Mouse (Mus musculus) common myeloid progenitor, adult 5-6 weeks (primary cell): ENCODE measurements around the gene Tmigd3. TPM values are rescaled to one million over a fixed set of nuclear protein-coding genes. Genes with fewer than 3 reads are reported as not detected.

Source experiments
- ATAC-seq: replicated peaks from 2 replicates; pipeline ENCODE4 v1.8.0; 2016; ENCODE audit warnings: low read depth, mild to moderate bottlenecking, moderate TSS enrichment, inconsistent platforms; ENCODE audit not compliant: poor library complexity, severe bottlenecking
- total RNA-seq: library from RNA; stranded (forward); fragments of 200-1000, 187-1606 nt; gene quantifications from 2 replicates; pipeline ENCODE4 v1.2.3, GENCODE M21; 2017

The Tmigd3 gene
- total RNA-seq, 1 experiment from 2014 or later, result not detected

DNA sequence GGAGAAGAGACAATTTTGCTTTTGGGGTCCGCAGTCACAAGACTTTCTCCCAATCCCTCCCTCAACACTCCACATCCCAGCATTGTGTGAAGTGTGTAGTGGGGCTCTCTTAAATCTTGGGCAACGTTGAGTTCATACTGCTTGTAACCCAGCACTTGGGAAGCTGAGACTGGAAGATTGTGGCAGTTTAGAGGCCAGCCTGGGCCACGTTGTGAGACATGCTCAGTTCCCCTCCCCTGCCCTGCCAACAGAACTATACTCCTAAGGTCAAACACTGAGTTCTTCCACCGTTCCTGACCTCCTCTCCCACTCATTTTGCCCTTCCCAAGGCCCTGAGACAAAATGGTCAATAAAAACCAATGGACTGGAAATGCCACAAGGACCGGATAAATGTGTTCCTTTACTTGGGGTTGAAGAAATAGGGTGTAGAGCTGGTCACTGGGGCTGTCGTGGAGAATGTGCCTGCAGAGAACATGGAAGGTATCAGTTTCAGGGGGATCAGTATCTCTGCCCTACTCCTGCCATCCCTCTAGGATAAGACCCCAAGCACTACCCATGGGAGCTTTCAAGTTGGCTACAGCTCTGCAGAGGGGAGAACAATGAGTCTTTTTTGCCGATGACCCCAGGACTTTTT lies 57.0 kb downstream of the Tmigd3 start:
- no peak for ATAC-seq

DNA sequence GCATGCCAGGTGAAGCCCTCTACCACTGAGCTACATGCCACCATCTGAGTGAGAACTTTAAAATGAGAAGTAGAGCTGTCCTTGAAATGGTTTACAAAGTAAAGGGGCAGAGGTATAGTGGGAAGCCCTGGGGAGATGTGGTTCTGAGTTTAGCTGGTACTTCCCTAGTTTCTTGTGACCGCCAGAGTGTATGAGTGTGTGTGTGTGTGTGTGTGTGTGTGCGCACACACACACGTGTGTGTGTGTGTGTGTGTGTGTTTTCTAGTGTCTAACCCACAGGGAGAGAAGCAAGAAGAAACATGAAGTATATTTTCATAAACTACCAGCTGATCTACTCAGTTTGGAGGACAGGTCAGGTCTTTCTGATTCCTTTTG lies 57.5 kb downstream of the Tmigd3 start:
- peak; percentile 13; the same call in 1 of the 2 replicates for ATAC-seq

DNA sequence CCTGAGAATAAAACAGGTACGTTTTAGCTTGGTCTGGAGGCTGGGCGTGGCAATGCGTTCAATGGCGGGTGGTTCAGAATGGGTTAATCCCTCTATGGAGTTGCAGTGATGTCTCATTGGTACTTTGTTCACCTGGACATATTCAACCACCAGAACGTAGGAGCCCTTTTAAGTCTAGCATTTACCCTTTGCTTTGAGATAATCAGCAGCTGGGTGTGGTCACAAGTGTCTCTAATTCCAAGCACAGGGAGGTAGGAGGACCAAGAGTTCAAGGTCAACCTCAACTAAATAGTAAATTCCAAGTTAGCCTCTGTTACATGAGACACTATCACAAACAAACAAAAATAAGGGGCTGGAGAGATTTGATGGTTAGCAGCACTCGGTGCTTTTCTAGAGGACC lies 58.1 kb downstream of the Tmigd3 start:
- no peak for ATAC-seq

DNA sequence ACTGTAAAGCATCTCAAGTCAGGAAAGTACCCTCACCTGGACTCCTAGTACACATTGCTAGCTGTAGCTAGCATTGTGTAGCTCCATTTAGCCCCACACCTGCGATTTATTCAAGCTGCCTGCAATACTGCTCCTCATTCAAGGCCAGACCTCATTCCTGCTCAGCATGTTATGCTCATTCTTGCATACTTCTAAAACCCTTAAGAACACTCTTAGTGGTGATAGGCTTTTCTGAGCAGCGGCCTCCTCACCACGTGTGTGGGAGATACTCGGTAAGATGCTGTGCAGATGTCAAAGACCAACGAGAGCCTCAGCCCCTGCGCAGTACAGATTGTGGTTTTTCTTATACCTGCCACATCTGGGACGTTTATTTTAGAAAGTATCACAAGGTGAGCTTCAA lies 59.1 kb downstream of the Tmigd3 start:
- no peak for ATAC-seq

DNA sequence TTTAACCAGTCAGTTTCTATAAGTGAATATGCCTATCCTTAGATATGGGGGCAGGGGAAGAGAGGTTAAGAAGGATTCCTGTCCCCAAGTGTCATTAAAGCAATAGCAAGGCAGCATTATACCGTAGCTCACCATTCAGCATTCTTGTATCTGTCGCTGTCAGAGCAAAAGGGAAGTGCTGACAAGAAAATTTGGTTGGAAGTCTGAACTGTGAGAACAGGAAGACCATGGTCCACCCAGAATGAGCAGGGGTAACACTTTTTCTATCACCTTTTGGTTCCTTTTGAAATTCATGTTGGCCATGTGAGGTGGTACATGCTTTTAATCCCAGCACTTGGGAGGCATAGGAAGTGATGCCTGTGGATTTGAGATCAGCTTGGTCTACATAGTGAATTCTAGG lies 60.4 kb downstream of the Tmigd3 start:
- peak; percentile 24; the same call in 1 of the 2 replicates for ATAC-seq

DNA sequence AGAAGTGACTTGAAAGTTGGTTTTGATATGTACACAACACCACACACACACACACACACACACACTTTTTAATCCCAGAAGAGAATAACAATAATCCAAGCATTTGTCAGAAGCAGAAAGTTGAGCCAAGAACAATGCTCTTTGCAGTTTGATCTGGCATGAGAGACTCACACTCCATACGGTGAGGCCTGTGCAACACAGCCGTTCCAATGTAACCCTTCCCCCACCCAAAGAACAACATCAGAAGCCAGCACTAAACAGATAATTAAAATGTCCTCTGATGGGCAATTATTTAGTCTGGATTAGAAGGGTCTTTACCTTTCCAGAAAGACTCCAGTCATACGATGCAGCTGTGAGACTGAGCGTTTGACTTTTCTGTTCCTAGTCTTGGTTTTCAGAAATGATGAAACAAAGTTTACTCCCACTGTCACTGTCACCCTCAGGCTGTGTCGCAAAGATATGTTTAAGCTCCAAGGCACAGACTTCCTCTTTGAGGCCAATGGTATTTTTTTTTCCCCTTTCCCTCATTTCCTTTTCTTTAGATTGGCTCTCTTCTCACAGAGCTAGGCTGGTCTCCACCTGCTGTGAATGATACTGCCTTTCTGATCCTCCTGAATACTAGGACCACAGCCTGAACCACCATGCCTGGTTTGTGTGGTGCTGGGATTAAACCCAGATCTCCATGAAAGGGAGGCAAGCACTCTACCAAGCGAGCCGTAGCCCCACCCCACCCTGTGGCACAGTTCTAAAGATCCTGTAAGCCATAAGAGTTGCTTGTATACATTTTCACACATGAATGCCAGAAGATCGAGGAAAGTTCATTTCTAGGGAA lies 61.8 kb downstream of the Tmigd3 start, which contains the start of gene I830077J02Rik:
TSS of gene I830077J02Rik (minus strand) at position 425 of the 832 bp plus-strand sequence.
- peak; percentile 88 for ATAC-seq

DNA sequence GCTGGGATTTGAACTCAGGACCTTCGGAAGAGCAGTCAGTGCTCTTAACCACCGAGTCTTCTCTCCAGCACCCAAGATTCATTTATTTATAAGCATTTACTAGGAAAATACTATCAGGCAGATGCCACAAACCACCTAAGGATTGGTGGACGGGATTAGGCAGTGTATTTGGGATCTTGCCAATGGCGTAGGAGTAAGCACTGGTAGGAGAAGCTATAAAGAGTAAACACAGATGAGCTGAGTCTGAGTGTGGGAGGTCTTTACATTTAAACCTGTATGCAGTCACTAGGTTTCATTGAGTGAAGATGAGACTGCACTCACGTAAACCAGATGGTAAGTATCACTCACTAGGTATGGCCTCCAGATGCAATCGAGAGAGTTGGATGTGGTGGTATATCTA lies 63.2 kb downstream of the Tmigd3 start:
- no peak for ATAC-seq

DNA sequence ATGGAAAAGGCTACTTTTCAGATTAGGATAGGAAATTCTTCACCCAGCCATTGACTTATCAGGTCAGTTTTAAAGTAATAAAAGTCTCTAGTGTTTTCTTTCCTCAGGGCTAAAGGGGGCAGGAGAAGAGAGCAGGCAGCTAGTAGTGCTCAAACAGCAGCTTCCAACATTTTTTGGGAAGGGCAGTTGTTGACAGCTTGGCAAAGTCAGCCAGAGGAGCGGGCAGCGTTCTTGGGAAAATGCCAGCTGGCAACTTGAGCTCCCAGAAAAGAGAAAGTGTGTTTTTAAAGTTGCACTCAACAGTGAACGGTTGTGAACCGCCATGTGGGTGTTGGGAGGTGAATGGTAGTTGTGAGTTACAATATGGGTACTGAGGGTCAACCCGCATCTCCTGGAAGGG lies 64.3 kb downstream of the Tmigd3 start:
- ATAC-seq, result no peak

DNA sequence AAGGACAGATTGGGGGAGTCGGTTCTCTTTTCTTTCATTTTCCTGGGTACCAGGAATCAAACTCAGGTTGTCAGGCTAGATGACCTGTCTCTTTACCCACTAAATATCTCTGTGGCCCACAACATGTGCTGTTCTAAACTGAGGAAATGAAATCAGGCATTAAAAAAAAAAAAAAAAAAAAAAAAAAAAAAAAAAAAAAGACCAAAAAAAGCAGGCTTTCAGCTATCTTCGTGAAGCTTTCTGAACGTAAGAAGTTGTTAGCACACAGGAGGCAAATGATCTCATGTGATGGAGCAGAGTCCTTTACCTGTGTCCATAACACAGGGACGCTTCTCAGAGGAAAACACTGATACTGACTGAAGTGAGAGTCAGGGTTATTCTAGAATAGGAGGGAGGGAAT lies 65.4 kb downstream of the Tmigd3 start:
- ATAC-seq, result no peak

DNA sequence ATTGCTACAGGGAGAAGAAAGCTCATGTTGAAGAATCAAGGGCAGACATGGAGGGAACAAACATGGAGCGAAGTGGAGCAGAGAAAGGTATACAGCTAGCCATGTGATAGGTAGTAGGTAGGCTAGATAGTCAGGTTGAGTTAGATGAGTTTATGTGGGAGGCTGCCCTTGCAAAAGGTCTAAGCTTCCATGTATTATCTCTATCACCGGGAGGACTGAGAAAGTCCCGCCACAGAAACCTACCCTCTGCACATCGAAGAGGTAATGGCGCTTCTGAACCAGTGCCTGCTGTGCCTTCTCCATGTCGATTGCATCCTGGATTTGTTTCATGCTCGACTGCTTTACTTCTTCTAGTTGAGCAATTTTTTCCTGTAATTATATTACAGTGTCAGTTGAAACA lies 80.6 kb downstream of the Tmigd3 start:
- ATAC-seq, result no peak

DNA sequence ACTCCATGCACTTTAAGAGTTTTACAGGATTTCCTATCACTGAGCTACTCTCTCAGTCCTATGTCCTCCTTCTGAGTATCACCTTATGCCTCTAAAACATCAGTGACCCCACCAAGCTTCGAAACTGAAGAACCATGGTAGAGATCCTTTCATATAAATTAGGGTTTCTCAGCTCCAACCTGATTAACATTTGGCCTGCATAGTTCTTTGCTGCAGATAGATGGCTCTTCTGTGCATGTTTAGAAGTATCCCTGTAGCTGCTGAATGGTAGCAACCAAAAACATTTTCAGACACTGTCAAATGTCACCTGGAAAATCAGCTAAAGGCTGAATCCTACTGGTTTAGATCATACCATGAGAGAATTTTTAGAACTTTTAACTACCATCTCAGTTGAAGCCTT lies 86.5 kb downstream of the Tmigd3 start:
- no peak for ATAC-seq

DNA sequence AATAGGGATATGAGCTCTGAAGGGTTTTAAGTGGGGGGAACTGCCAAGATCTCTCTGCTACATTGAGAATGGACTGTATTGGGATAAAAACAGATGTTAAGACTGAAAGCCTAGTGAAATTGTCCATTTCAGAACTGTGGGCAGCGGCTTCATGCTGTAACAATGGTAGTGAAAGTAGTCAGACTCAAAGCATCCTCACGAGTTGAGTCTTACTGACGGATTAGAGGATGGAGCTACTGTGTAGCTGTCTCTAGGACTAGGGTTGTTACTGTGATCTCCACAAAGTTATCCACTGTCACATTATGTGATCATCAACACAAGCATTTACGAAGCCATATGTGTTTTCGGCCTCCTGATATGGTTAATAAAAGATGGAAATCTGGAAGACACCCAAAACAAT lies 87.5 kb downstream of the Tmigd3 start:
- no peak for ATAC-seq

DNA sequence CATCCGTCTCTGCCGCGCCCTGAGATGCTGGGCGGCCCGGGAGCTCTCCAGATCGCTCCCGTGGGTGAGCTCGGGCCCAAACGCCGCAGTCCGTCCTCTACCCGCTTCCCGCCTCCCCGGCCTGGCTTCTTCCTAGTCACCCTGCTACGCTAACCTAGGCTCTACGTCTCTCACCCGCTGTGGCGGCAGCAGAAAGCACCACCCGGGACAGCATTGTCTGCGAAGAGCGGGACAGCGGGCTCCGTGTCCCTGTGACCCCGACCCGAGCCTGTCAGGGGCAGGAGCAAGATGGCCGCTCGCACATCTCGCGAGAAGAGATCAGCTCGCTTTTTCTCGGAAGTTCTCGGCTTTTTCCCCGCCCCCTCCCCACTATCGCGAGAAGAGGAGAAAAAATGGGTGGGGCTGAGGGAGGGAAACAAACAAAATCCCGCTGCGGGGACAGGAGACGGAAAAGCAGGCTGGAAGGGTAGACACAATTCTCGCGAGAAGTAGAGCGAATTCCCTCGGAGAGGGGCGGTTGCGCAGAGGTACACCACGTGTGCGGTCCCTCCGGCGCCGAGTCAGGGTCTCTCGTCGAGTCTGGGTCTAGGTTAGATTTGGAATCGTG lies 88.4 kb downstream of the Tmigd3 start, which contains the start of gene Wdr77:
TSS of gene Wdr77 (plus strand) at position 396 of the 607 bp plus-strand sequence.
- ATAC-seq, result peak; percentile 93

DNA sequence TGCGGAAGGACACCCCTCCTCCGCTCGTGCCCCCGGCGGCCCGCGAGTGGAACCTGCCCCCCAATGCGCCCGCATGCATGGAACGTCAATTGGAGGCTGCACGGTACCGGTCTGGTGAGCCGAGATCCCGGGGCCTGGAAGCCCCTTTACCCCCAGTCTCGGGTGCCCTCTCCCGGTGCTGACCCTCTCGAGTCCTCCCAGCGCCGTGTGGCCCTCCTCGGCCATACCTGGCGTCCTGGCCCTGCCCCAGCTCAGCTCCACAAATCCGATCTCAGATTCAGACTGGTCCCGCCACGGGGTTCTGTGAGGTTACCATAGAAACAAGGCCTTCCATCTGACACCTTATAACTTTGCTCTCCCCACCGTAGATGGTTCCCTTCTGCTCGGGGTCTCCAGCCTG lies 88.9 kb downstream of the Tmigd3 start:
- ATAC-seq, result no peak; the same call in 1 of the 2 replicates

DNA sequence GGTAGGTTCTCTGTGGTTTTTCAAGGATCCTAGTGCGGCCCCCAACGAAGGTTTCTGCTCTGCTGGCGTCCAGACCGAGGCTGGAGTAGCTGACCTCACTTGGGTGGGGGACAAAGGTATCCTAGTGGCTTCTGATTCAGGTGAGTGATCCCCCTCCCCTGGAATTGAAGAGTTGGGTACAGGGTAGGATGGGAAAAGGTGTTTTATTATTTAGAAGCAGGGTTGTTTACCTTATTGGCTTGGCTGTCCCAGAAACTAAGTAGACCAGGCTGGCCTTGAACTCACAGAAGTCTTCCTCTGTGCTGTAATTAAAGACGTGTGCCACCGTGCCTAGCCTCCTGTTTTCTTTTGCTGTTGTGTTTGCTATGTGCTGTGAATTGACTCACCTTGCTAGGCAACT lies 89.3 kb downstream of the Tmigd3 start, which contains the start of gene Atp5f1:
TSS of gene Atp5f1 (minus strand) at position 101 of the 400 bp plus-strand sequence.
- ATAC-seq, result no peak

DNA sequence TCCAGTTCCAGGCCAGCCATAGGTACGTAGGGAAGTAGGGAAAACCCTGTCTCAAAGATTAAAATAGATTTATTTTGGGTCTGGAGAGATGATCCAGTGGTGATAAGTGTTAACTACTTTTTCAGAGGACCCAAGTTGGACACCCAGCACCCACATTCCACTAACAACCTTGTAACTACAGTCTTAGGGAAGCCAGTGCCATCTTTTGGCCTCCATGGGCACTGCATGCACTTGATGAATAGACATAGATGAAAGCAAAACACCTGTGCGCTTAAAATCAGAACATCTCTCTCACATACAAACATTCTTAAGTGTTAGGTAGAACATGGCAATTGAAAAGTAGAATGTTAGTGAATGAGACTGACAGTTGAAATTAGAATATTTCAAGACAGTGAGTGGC lies 90.0 kb downstream of the Tmigd3 start:
- no peak for ATAC-seq

DNA sequence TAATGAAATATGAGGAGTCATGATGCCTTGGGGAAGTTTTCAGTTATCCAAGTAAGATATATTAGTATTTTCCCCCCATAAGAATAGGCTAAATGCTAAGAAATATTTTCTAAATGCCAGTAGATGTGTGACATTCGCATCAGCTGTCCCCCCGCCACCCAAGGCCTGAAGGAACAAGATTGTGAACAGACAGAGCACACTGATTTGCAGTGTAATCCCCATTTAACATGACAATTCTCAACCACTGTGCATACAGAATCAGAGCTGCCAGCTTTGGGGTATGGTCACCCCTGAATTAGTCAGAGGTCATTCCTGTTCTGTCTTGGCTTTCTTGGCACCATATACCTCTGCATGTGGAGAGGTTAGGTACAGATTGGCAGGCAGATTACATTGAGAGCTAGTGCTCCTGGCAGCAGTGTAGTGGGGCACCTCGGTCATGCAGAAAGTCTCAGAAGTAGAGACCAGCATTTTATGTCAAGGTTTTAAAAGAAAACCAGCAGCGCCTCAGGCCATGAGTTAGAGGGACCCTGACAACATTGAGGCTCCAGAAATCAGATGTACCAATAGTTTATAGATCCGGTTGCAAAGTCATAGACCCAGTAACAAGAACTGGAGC lies 101.2 kb downstream of the Tmigd3 start:
- ATAC-seq, result no peak

DNA sequence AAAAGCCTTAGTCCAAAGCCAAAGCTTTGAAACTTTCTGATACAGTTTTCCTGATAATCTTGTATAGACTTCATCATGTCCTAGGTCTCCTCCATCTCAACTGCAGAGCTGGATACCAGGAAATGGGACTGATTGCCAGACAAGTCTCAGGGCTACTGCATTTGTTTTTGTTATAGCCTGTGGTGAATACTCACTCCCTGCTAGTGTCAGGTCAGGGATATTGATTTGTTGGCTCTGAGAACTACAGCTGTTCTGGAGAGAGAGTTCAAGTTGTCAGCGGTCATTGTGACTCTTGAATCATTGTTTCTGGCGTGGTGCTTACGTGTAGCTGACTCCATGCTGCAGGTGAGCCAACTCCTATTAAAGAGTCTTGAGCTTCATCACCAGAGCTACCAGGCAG lies 102.7 kb downstream of the Tmigd3 start, which contains the start of gene Ovgp1:
TSS of gene Ovgp1 (plus strand) at position 301 of the 400 bp plus-strand sequence.
- ATAC-seq, result no peak
